In genomic region chr11:114884380-114885100, GRCm38 (mm10) we compare ENCODE assay signal across 10 mouse cellular contexts. TPM values are rescaled to one million over a fixed set of nuclear protein-coding genes. Genes with fewer than 3 reads are reported as not detected.
DNase-seq lines count a peak whose midpoint lies in the region; ATAC-seq and TF ChIP-seq lines count a peak whose summit lies in the region.
"Had no signal": no experiment of that assay in that cellular context is flagged by ENCODE, and none has a peak within 500 bp of the region (broad histone marks: within the 10 kb centered on the region; RNA-seq: fewer than 3 reads in every experiment).

No protein-coding gene starts in this region.

- no peaks in the 10 kb centered on the region for H3K27me3 ChIP-seq in lung, postnatal 0 days (replicated peaks; ENCODE audit: insufficient read depth, low read length)
- H3K27me3 ChIP-seq in heart, embryonic 16.5 days (ENCODE audit: control insufficient read depth, insufficient read depth, low read length) = no peaks in the 10 kb centered on the region
- no peaks in the 10 kb centered on the region for H3K27me3 ChIP-seq in megakaryocyte, embryonic 14.5 days (replicated peaks)
- H3K27me3 ChIP-seq: midbrain, embryonic 15.5 days had no signal

- no peaks in the 10 kb centered on the region for H3K36me3 ChIP-seq in lung, postnatal 0 days (ENCODE audit: insufficient read depth, low read length)
- no peaks in the 10 kb centered on the region for H3K36me3 ChIP-seq in heart, embryonic 16.5 days (ENCODE audit: control insufficient read depth, insufficient read depth)
- H3K36me3 ChIP-seq in megakaryocyte, embryonic 14.5 days (replicated peaks; ENCODE audit: low read length) = peaks cover 9% of the 10 kb centered on the region
- H3K36me3 ChIP-seq: G1E; midbrain, embryonic 15.5 days had no signal

- no peak for ATAC-seq in lung, postnatal 0 days
- peak; percentile 49; the same call in 1 of the 2 replicates for ATAC-seq in heart, embryonic 16.5 days (replicated peaks; ENCODE audit: extremely low read depth, insufficient read depth, low FRiP score)
- ATAC-seq: midbrain, embryonic 15.5 days had no signal

- TF ChIP-seq EP300 in lung, postnatal 0 days (IDR thresholded peaks at IDR 0.05) = no peak

- H3K9me3 ChIP-seq in lung, postnatal 0 days (ENCODE audit: low read length) = no peaks in the 10 kb centered on the region
- no peaks in the 10 kb centered on the region for H3K9me3 ChIP-seq in heart, embryonic 16.5 days (replicated peaks; ENCODE audit: control insufficient read depth, low read length)
- no peaks in the 10 kb centered on the region for H3K9me3 ChIP-seq in megakaryocyte, embryonic 14.5 days
- H3K9me3 ChIP-seq: midbrain, embryonic 15.5 days had no signal

- no peak overlapping the region for H3K27ac ChIP-seq in lung, postnatal 0 days (ENCODE audit: low read length)
- no peak overlapping the region; the same call in 1 of the 2 replicates for H3K27ac ChIP-seq in heart, embryonic 16.5 days (ENCODE audit: low read length)
- H3K27ac ChIP-seq: midbrain, embryonic 15.5 days had no signal

- H3K9ac ChIP-seq in lung, postnatal 0 days (replicated peaks; ENCODE audit: low read depth) = no peak overlapping the region
- no peak overlapping the region for H3K9ac ChIP-seq in heart, embryonic 16.5 days (ENCODE audit: low read length)
- H3K9ac ChIP-seq: midbrain, embryonic 15.5 days had no signal

- peak; percentile 41 for DNase-seq in adrenal gland, postnatal 14 days
- no peak for DNase-seq in adrenal gland, postnatal 25 days
- DNase-seq in lung, postnatal 0 days (ENCODE audit: low spot score) = peak; percentile 57
- DNase-seq in lung, postnatal 25 days (ENCODE audit: low spot score) = no peak
- DNase-seq in gastrocnemius, adult 18-20 months (ENCODE audit: low spot score) = no peak
- DNase-seq in neural tube, embryonic 10.5 days (ENCODE audit: extremely low spot score, low spot score) = no peak

- 54% methylated on average over 4 of the region's 4 CpGs for WGBS in lung, postnatal 0 days
- WGBS in heart, embryonic 16.5 days = 66% methylated on average over 4 of the region's 4 CpGs

- no peak overlapping the region for H3K4me2 ChIP-seq in lung, postnatal 0 days (replicated peaks; ENCODE audit: low read depth, low read length)
- no peak overlapping the region for H3K4me2 ChIP-seq in heart, embryonic 16.5 days (ENCODE audit: low read depth, low read length)
- H3K4me2 ChIP-seq: midbrain, embryonic 15.5 days had no signal

- no peak overlapping the region for H3K4me3 ChIP-seq in lung, postnatal 0 days (ENCODE audit: low read depth, low read length)
- H3K4me3 ChIP-seq in heart, embryonic 16.5 days (ENCODE audit: low read length) = no peak overlapping the region
- peak overlapping the region; percentile 80 for H3K4me3 ChIP-seq in megakaryocyte, embryonic 14.5 days (replicated peaks)
- H3K4me3 ChIP-seq: midbrain, embryonic 15.5 days had no signal

- no peaks in the 10 kb centered on the region for H3K4me1 ChIP-seq in lung, postnatal 0 days (ENCODE audit: insufficient read depth, low read depth, low read length)
- 0 out of 2 replicates have a peak, but pooled peaks cover 2% of the 10 kb centered on the region for H3K4me1 ChIP-seq in heart, embryonic 16.5 days (ENCODE audit: control insufficient read depth, insufficient read depth, low read length)
- H3K4me1 ChIP-seq in megakaryocyte, embryonic 14.5 days = peaks cover 97% of the 10 kb centered on the region
- H3K4me1 ChIP-seq: midbrain, embryonic 15.5 days had no signal

- no peak for TF ChIP-seq CTCF in lung, postnatal 0 days (IDR thresholded peaks at IDR 0.05)

RNA-seq across cellular contexts. Expression of gene Cd300a, which starts 5.3 kb away (rescaled TPM):
- 1.1 and 2.2 TPM in 2 replicates for total RNA-seq in adrenal gland, postnatal 14 days (2021)
- total RNA-seq in adrenal gland, postnatal 25 days (2021) = 0.76 and 0.95 TPM in 2 replicates
- 4.6 and 5.9 TPM in 2 replicates for polyA plus RNA-seq in lung, postnatal 0 days (2015; fragmentation: Nextera tagmentation; extraction: Ambion mirVana)
- 1.2 and 1.4 TPM in 2 replicates for polyA plus RNA-seq in heart, embryonic 16.5 days (2015; fragmentation: Nextera tagmentation; extraction: Ambion mirVana)
- polyA plus RNA-seq in megakaryocyte, embryonic 14.5 days (2012; ENCODE audit: insufficient read depth, low replicate concordance) = 3.4 and 3.6 TPM in 2 replicates
- total RNA-seq in gastrocnemius, adult 18-20 months (2021) = under 1 TPM; 0.59 to 0.81 TPM
- polyA plus RNA-seq: G1E had no signal

RNA-seq across cellular contexts. Expression of gene Gprc5c, which starts 33.6 kb away (rescaled TPM):
- 16.6 and 18.6 TPM in 2 replicates for total RNA-seq in adrenal gland, postnatal 14 days (2021)
- total RNA-seq in adrenal gland, postnatal 25 days (2021) = 5.4 and 13.9 TPM in 2 replicates
- polyA plus RNA-seq in lung, postnatal 0 days (2015; fragmentation: Nextera tagmentation; extraction: Ambion mirVana) = 10.4 and 11.1 TPM in 2 replicates
- 14.5 and 15.4 TPM in 2 replicates for polyA plus RNA-seq in heart, embryonic 16.5 days (2015; fragmentation: Nextera tagmentation; extraction: Ambion mirVana)
- polyA plus RNA-seq in megakaryocyte, embryonic 14.5 days (2012; ENCODE audit: insufficient read depth, low replicate concordance) = 3.2 and 4.8 TPM in 2 replicates
- total RNA-seq in gastrocnemius, adult 18-20 months (2021) = 10 to 100 TPM; 39.7 to 43.7 TPM
- polyA plus RNA-seq: G1E had no signal

RNA-seq across cellular contexts. Expression of gene Cd300lb, which starts 49.6 kb away (rescaled TPM):
- total RNA-seq in adrenal gland, postnatal 14 days (2021) = 0.70 and 1.7 TPM in 2 replicates
- 0.57 and 0.64 TPM in 2 replicates for total RNA-seq in adrenal gland, postnatal 25 days (2021)
- 1.5 and 2.0 TPM in 2 replicates for polyA plus RNA-seq in lung, postnatal 0 days (2015; fragmentation: Nextera tagmentation; extraction: Ambion mirVana)
- polyA plus RNA-seq in heart, embryonic 16.5 days (2015; fragmentation: Nextera tagmentation; extraction: Ambion mirVana) = 0.59 and 0.70 TPM in 2 replicates
- 1.3 TPM in 1 of 2 replicates, not detected in the other for polyA plus RNA-seq in megakaryocyte, embryonic 14.5 days (2012; ENCODE audit: insufficient read depth, low replicate concordance)
- total RNA-seq in gastrocnemius, adult 18-20 months (2021) = under 1 TPM; 0.09 to 0.24 TPM
- polyA plus RNA-seq: G1E; midbrain, embryonic 15.5 days had no signal

Comparison
In these comparisons a context has a peak if more than half of its experiments do, and no peak if none do; other contexts are left out.
1. DNase-seq: peak in adrenal gland, postnatal 14 days (single experiment) and lung, postnatal 0 days (single experiment); none in adrenal gland, postnatal 25 days (single experiment), lung, postnatal 25 days (single experiment), gastrocnemius, adult 18-20 months (single experiment) and neural tube, embryonic 10.5 days (single experiment).